Mouse (Mus musculus) hematopoietic stem cell, adult 5-6 weeks (primary cell): ENCODE results near the gene Zbtb9. TPM values are rescaled to one million over a fixed set of nuclear protein-coding genes. Genes with fewer than 3 reads are reported as not detected.

ENCODE experiments used
- ATAC-seq, 2 experiments: fragments of 125-278 bp in 1 of 2; replicated peaks in 1 of 2; 2 replicates each; pipeline ENCODE4 v1.8.0; 2016 to 2017; ENCODE audit warnings: inconsistent platforms in 2 of 2, mild to moderate bottlenecking in 2 of 2, moderate number of reproducible peaks in 2 of 2, low read depth in 1 of 2, moderate TSS enrichment in 1 of 2; ENCODE audit not compliant: low FRiP score in 2 of 2, poor library complexity in 2 of 2, severe bottlenecking in 2 of 2, insufficient read depth in 1 of 2, low TSS enrichment in 1 of 2
- total RNA-seq: library from RNA; stranded (forward); fragments of 172-1452, 232-1000 nt; gene quantifications from 2 replicates; pipeline ENCODE4 v1.2.3, GENCODE M21; 2017

Gene Zbtb9
- total RNA-seq, 1 experiment from 2014 or later: 27.8 TPM

GRCm38 (mm10) chr17:27023342-27023741, 50.4 kb downstream of the Zbtb9 start:
- ATAC-seq: no peak

DNA sequence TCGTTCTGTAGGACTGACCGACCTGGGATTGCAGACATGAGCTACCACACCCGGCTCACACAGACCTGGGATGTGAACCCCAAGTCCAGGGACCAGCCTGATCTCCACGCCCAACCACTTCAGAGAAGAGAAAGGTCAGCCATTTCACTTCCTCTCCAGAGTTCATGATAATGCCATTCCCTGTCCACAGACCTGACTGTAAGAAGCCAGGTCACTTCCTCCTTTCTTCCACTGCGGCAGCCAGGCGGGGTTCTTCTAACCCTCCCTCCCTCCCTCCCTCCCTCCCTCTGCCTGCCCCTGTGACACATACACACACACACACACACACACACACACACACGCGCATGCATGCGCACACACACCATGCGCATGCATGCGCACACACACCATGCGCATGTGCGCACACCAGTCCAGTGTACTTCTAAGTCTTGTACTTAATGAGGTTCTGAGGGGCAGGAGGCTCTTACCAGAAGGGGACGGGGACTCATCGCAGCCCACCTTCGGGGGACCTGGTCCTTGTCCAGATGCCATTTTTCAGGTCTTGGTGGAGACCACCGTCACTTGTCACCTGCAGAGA, 52.4 kb downstream of the Zbtb9 start:
- no peak for ATAC-seq

DNA sequence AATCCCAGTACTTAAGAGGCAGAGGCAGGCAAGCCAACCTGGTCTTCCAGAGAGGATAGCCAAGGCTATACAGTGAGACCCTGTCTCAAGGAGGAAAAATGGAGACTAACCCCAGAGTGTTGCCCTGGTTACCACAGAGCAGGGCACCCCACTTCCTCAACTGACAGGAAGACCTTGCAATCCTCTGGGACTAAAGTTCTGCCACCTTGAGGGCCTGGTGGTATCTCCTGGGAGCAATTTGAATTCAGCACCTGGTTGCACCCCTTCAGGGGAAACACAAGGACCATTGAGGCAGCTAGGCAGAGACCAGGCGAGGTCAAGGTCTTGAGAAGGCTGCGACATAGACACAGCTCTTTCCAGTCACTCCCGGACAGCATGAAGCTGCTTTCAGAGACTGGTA, 53.0 kb downstream of the Zbtb9 start:
- ATAC-seq: no peak

DNA sequence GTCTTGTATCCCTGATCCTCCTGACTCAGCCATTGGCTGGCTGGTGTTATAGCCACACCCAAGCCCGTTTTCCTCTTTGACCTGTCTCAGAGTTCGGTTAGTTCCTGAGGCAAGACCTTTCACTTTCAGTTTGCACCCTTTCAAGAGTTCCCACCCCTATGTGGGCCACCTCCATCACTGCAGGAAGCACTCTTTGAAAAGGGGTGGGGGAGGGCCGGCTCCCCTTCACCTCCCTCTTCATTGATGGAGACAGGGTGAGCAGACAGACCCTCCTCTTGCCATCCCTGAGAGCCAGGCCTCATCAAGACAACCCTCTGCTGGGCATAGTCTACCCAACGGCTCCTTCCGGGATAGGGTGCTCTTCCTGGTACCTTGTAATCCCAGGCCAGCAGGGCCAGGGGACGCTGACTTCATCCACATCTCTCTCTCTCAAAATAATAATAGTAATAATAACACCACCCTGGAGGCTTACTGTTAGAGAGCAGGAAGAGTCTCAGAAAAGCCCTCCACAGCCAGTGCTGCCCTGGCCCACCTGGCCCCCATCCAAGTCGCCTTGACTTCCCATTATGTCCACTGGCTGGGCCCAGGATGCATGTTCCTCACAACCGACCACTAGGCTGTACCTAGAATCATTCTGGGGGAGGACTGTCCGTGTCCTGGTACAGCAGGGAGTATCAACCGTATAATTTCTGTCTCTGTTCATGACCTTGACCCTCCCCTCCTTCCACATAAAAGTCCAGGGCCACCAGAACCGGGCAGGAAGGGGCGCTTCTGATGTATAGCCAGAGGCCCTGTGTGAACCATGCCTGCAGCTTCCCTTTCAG, 54.7 kb downstream of the Zbtb9 start:
- peak; percentile 54 to 60 for ATAC-seq

GRCm38 (mm10) chr17:27028284-27028795, 55.4 kb downstream of the Zbtb9 start:
- peak; percentile 78 to 83 for ATAC-seq

- no peak for ATAC-seq
Measured at GRCm38 (mm10) chr17:27028909-27029308, 55.9 kb downstream of the Zbtb9 start, which contains the start of gene Bak1. TSS of gene Bak1 (minus strand) at chr17:27029009.

GRCm38 (mm10) chr17:27029431-27029830, 56.5 kb downstream of the Zbtb9 start:
- no peak for ATAC-seq

- ATAC-seq: no peak
Measured at GRCm38 (mm10) chr17:27030896-27031295, 57.9 kb downstream of the Zbtb9 start.

DNA sequence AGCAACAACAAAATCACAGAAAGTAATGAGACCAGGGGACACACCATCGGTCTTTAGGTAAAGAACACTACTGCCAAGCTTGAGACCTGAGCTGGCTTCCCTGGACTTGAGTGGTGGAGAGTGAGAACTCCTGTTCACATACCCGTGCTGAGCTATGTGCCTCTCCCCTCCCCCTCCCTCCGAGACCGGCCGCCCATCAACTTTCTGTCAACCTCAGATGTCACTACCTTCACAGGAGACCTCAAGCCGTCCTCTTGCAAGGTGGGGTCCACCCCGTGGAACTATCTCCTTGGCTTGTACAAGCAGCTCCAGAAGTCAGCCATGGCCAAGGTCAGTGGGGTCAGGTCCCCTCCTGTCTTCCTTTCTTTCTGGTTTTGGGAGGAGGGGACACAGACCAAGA, 59.4 kb downstream of the Zbtb9 start:
- no peak for ATAC-seq

DNA sequence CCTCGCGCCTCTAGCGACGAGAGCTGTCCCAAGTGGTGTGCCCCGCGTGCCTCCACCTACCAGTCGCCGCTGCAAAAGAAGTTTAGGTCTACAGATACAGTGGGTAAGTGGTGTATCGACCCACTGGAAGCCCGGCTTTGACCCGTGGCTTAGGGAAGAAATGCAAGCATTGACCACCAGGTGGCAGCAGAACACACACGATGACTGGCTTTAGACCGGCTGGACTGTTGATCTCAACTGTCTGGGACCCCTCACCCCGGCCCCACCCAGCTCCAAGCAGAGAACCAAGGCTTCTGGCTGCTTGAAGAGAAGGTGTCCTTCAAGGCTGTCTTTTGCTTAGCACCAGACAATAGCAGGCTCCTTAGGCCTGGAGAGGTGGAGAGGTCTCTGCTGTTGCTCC, 59.9 kb downstream of the Zbtb9 start:
- peak; percentile 35 to 43; a peak in 1 of 4 replicates for ATAC-seq

- ATAC-seq: no peak
Measured at GRCm38 (mm10) chr17:27036465-27036864, 63.5 kb downstream of the Zbtb9 start.

- ATAC-seq: no peak
Measured at GRCm38 (mm10) chr17:27038335-27039050, 65.5 kb downstream of the Zbtb9 start.

DNA sequence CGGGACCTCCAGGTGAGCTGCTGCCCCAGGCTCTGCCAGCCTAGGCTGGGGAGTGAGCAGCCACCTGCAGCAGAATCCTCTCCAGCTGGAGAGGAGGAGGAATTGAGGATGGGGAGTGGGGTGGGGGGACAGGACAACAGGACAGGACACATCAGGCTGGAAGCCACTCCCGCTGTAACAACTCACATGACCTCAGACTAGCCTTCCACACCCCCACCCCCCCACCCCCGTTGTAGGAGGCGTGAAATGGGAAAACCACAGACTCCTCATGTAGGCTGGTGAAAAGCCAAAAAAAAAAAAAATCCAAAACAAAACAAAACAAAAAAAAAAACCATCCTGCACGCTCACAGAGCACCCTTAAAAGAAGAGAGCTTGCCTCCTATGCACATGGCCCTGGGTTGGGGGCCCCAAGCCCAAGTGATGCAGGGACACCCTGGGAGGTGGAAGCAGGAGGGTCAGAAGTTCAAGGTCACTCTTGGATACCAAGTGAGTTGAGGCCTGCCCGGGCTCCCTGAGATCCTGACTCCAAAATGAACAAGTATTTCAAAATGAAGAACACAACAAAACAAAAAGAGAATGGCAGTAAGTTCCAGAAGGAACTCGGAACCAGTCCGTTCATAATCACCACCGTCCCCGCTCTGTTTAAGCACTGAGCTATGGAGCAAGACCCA, 66.6 kb downstream of the Zbtb9 start:
- ATAC-seq: no peak

- 0 out of 4 replicates have a peak, but pooled peaks of 1 of the 2 experiments have one; percentile 8 for ATAC-seq
Measured at GRCm38 (mm10) chr17:27040304-27041045, 67.5 kb downstream of the Zbtb9 start.

- ATAC-seq: no peak
Measured at GRCm38 (mm10) chr17:27041046-27041786, 68.2 kb downstream of the Zbtb9 start.

DNA sequence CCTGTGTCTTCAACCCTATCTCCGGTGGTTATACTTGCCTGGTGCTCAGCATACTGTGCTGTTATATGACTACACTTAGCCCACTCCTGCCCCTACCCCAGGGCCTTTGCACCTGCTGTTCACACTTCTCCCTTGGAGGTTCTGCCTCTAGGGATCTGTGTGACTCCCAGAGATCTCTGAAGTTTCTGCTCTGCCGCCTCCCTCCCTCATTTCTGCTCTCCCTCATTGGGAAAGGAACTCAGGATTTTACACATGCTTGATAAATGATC, 68.8 kb downstream of the Zbtb9 start:
- ATAC-seq: no peak
